Mouse (Mus musculus) kidney, postnatal 0 days (tissue): Measurements from ENCODE around the gene Btg1. TPM values are rescaled to one million over a fixed set of nuclear protein-coding genes. Genes with fewer than 3 reads are reported as not detected.
A peak's percentile ranks its signal among the peaks of the same experiment; 100 is the strongest.

Experiments
- ATAC-seq: fragments of 200-750 bp; cut with Nextera tagmentation; replicated peaks from 2 replicates; pipeline ENCODE4 v1.8.0; 2017; ENCODE audit warnings: low read depth, moderate number of reproducible peaks, moderate TSS enrichment, moderate library complexity; ENCODE audit not compliant: low FRiP score
- DNase-seq: peaks from one replicate; pipeline ENCODE4 v3.0.0-alpha.2; 2016; ENCODE audit warnings: low spot score
- H3K27ac ChIP-seq: fragments of 300-500 bp; sonication (generic); 2 replicates; pipeline ENCODE4 v1.5.1; 2014; ENCODE audit warnings: mild to moderate bottlenecking
- H3K27me3 ChIP-seq: fragments of 300-500 bp; sonication (generic); 2 replicates; pipeline ENCODE4 v1.6.1; 2014; ENCODE audit warnings: low read length, mixed read lengths; ENCODE audit not compliant: insufficient read depth
- H3K36me3 ChIP-seq: fragments of 300-500 bp; sonication (generic); 2 replicates; pipeline ENCODE4 v1.6.1; 2014; ENCODE audit warnings: low read length, mixed read lengths; ENCODE audit not compliant: insufficient read depth
- H3K4me1 ChIP-seq: fragments of 300-500 bp; sonication (generic); replicated peaks from 2 replicates; pipeline ENCODE4 v1.6.1; 2014; ENCODE audit warnings: antibody characterized with exemption, low read length, mixed read lengths; ENCODE audit not compliant: insufficient read depth
- H3K4me2 ChIP-seq: fragments of 300-500 bp; sonication (generic); 2 replicates; pipeline ENCODE4 v1.6.1; 2014; ENCODE audit warnings: mild to moderate bottlenecking, low read length, moderate library complexity, mixed read lengths
- H3K4me3 ChIP-seq: fragments of 300-500 bp; sonication (generic); replicated peaks from 2 replicates; pipeline ENCODE4 v1.5.1; 2014; ENCODE audit warnings: low read depth, low read length
- H3K9ac ChIP-seq: fragments of 300-500 bp; sonication (generic); 2 replicates; pipeline ENCODE4 v1.6.1; 2014; ENCODE audit warnings: low read depth, low read length
- H3K9me3 ChIP-seq: fragments of 300-500 bp; sonication (generic); replicated peaks from 2 replicates; pipeline ENCODE4 v1.6.1; 2016; ENCODE audit warnings: low read length, inconsistent platforms, mixed read lengths
- CTCF ChIP-seq: IDR thresholded peaks from 2 replicates; pipeline ENCODE4 v1.5.1; 2016; ENCODE audit warnings: antibody characterized with exemption, low read depth, mild to moderate bottlenecking, moderate library complexity
- WGBS: fragments of 180-500 bp; shearing (Covaris S2); extraction: QIAGEN DNeasy Blood & Tissue Kit; methylation state at CpG from one replicate; pipeline ENCODE4 v1.1.7; 2014; 5-methylcytosine and 5-hydroxymethylcytosine counted together
- polyA plus RNA-seq: library from polyadenylated mRNA; unstranded; fragments of >200 nt; fragmentation: Nextera tagmentation; extraction: Ambion mirVana; gene quantifications from 2 replicates; pipeline ENCODE4 v1.2.1, GENCODE M21; 2015

Btg1 gene
- polyA plus RNA-seq, 1 experiment from 2014 or later, result 59.5 TPM

GRCm38 (mm10) chr10:96623633-96624195 is 6.9 kb downstream of the Btg1 start:
- TF ChIP-seq CTCF, result no peak
- 79% methylated on average over 4 of the region's 4 CpGs for WGBS
- Histone ChIP-seq H3K4me3 (no peak overlapping the region), H3K36me3 (peaks cover 6% of the 10 kb centered on the region), H3K27me3 (no peaks in the 10 kb centered on the region), H3K4me1 (peaks cover 13% of the 10 kb centered on the region), H3K4me2 (peak overlapping the region; percentile 73), H3K9ac (no peak overlapping the region), H3K9me3 (no peaks in the 10 kb centered on the region), H3K27ac (no peak overlapping the region)
- DNase-seq, result no peak
- ATAC-seq, result no peak

GRCm38 (mm10) chr10:96624406-96624805 is 7.6 kb downstream of the Btg1 start:
- Histone ChIP-seq H3K36me3 (peaks cover 6% of the 10 kb centered on the region), H3K4me2 (peak overlapping the region; percentile 4; the same call in 1 of the 2 replicates), H3K27ac (no peak overlapping the region), H3K9me3 (no peaks in the 10 kb centered on the region), H3K4me1 (peaks cover 13% of the 10 kb centered on the region), H3K27me3 (no peaks in the 10 kb centered on the region), H3K9ac (no peak overlapping the region), H3K4me3 (no peak overlapping the region)
- no peak for TF ChIP-seq CTCF
- DNase-seq, result no peak
- 88% methylated on average over 2 of the region's 2 CpGs for WGBS
- ATAC-seq, result no peak

GRCm38 (mm10) chr10:96625061-96625460 is 8.3 kb downstream of the Btg1 start:
- H3K4me3 ChIP-seq, result no peak overlapping the region
- H3K9me3 ChIP-seq, result no peaks in the 10 kb centered on the region
- DNase-seq (no peak), ATAC-seq (no peak)
- no peaks in the 10 kb centered on the region for H3K27me3 ChIP-seq
- peaks cover 13% of the 10 kb centered on the region for H3K4me1 ChIP-seq
- H3K27ac ChIP-seq, result no peak overlapping the region
- 87% methylated on average over 4 of the region's 4 CpGs for WGBS
- H3K4me2 ChIP-seq, result no peak overlapping the region
- TF ChIP-seq CTCF, result no peak
- H3K9ac ChIP-seq, result no peak overlapping the region
- peaks cover under 1% of the 10 kb centered on the region; the same call in 1 of the 2 replicates for H3K36me3 ChIP-seq

- ATAC-seq (no peak), DNase-seq (no peak)
- 77% methylated on average over 4 of the region's 4 CpGs for WGBS
- H3K4me1 ChIP-seq, result peaks cover 10% of the 10 kb centered on the region
- H3K9me3 ChIP-seq, result no peaks in the 10 kb centered on the region
- H3K36me3 ChIP-seq, result no peaks in the 10 kb centered on the region; the same call in 1 of the 2 replicates
- no peak overlapping the region for H3K4me3 ChIP-seq
- H3K27me3 ChIP-seq, result no peaks in the 10 kb centered on the region
- H3K9ac ChIP-seq, result no peak overlapping the region
- no peak for TF ChIP-seq CTCF
- H3K4me2 ChIP-seq, result no peak overlapping the region
- no peak overlapping the region for H3K27ac ChIP-seq
These were observed 8.9 kb downstream of the Btg1 start for GRCm38 (mm10) chr10:96625682-96626081.

- no peak for TF ChIP-seq CTCF
- no peak for ATAC-seq
These were observed 9.4 kb downstream of the Btg1 start for GRCm38 (mm10) chr10:96626120-96626750.

GRCm38 (mm10) chr10:96627332-96627731 is 10.5 kb downstream of the Btg1 start:
- H3K4me1 ChIP-seq, result peaks cover 7% of the 10 kb centered on the region
- no peak overlapping the region for H3K27ac ChIP-seq
- H3K36me3 ChIP-seq, result no peaks in the 10 kb centered on the region
- ATAC-seq, result no peak
- 95% methylated on average over 10 of the region's 10 CpGs for WGBS
- no peak for DNase-seq
- H3K4me2 ChIP-seq, result no peak overlapping the region
- H3K9me3 ChIP-seq, result no peaks in the 10 kb centered on the region
- H3K9ac ChIP-seq, result no peak overlapping the region
- TF ChIP-seq CTCF, result no peak
- H3K27me3 ChIP-seq, result no peaks in the 10 kb centered on the region
- H3K4me3 ChIP-seq, result no peak overlapping the region

More at GRCm38 (mm10) chr10:96626120-96626750, 9.4 kb downstream of the Btg1 start:
- no peaks in the 10 kb centered on the region; the same call in 1 of the 2 replicates for H3K36me3 ChIP-seq
- no peak overlapping the region for H3K4me2 ChIP-seq
- H3K9me3 ChIP-seq, result no peaks in the 10 kb centered on the region
- no peak overlapping the region for H3K9ac ChIP-seq
- H3K27ac ChIP-seq, result no peak overlapping the region
- H3K27me3 ChIP-seq, result no peaks in the 10 kb centered on the region
- 90% methylated on average over 10 of the region's 10 CpGs for WGBS
- peaks cover 9% of the 10 kb centered on the region for H3K4me1 ChIP-seq
- no peak for DNase-seq
- H3K4me3 ChIP-seq, result no peak overlapping the region
